Mouse (Mus musculus) spleen, adult 2 months (tissue): ENCODE measurements at regions not wholly inside any gene's neighbourhood (a gene's known extent, or its start where the extent isn't known, plus 50 kb on each side); places are given as distances from the start of the nearest gene placed in this dataset.

ENCODE experiments used
- DNase-seq, 2 experiments: peaks; one replicate each; pipeline versions ENCODE4 v3.0.0 to v3.0.0-alpha.2; 2012 to 2021; ENCODE audit warnings: low spot score in 2 of 2, low read depth in 1 of 2
- H3K27ac ChIP-seq: fragments of 200-500 bp; 2 replicates; pipeline ENCODE4 v1.5.1; 2012; ENCODE audit warnings: low read length, inconsistent platforms; ENCODE audit not compliant: insufficient read depth
- H3K27me3 ChIP-seq: fragments of 200-500 bp; 2 replicates; pipeline ENCODE4 v1.6.1; 2012; ENCODE audit warnings: mild to moderate bottlenecking, moderate library complexity, low read length, inconsistent platforms; ENCODE audit not compliant: control insufficient read depth, insufficient read depth
- H3K36me3 ChIP-seq: fragments of 200-500 bp; 2 replicates; pipeline ENCODE4 v1.6.1; 2012; ENCODE audit warnings: mild to moderate bottlenecking, low read length, inconsistent platforms; ENCODE audit not compliant: control insufficient read depth, insufficient read depth
- H3K4me1 ChIP-seq: fragments of 200-500 bp; 2 replicates; pipeline ENCODE4 v1.6.1; 2011; ENCODE audit warnings: inconsistent platforms; ENCODE audit not compliant: control insufficient read depth, insufficient read depth, insufficient read length
- H3K4me3 ChIP-seq: fragments of 200-500 bp; 2 replicates; pipeline ENCODE4 v1.5.1; 2011; ENCODE audit warnings: mild to moderate bottlenecking, inconsistent platforms; ENCODE audit not compliant: insufficient read depth, insufficient read length; ENCODE audit errors: extremely low read depth
- CTCF ChIP-seq: fragments of 200-500 bp; IDR thresholded peaks from 2 replicates; pipeline ENCODE4 v1.5.1; 2011; ENCODE audit warnings: mild to moderate bottlenecking, inconsistent platforms; ENCODE audit not compliant: insufficient read depth, insufficient read length, insufficient replicate concordance; ENCODE audit errors: extremely low read depth
- POLR2A ChIP-seq: fragments of 200-500 bp; IDR thresholded peaks from 2 replicates; pipeline ENCODE4 v1.6.1; 2011; ENCODE audit warnings: low read depth, low read length, inconsistent platforms
- WGBS: fragments of 180-500 bp; shearing (Covaris S2); methylation state at CpG from one replicate; pipeline ENCODE4 v1.1.7; 2018; 5-methylcytosine and 5-hydroxymethylcytosine counted together

DNA sequence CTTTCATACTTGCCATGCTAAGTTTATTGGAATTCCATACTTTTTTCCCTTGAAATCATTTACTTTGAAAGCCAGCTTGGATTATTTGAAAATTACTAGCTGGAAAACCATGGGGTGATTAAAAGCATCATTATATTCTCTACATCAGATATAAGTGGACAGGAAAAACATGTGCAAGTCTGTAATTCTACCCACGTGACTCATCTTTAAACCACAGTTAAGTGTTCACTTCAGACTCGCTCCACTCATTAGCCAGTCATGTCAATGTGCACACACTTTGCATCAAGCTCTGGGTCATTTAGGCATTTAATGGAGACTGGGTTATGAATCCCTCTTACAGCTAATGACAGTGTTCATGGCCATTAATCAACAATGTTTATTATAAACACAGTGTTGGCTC lies 385.4 kb upstream of the Cd180 start:
- Histone ChIP-seq H3K4me1 (0 out of 2 replicates have a peak, but pooled peaks cover 4% of the 10 kb centered on the region), H3K27me3 (no peaks in the 10 kb centered on the region), H3K36me3 (no peaks in the 10 kb centered on the region), H3K27ac (no peak overlapping the region), H3K4me3 (no peak overlapping the region)
- 86% methylated on average over 2 of the region's 2 CpGs for WGBS
- no peak for TF ChIP-seq CTCF
- no peak for TF ChIP-seq POLR2A
- DNase-seq, result no peak

DNA sequence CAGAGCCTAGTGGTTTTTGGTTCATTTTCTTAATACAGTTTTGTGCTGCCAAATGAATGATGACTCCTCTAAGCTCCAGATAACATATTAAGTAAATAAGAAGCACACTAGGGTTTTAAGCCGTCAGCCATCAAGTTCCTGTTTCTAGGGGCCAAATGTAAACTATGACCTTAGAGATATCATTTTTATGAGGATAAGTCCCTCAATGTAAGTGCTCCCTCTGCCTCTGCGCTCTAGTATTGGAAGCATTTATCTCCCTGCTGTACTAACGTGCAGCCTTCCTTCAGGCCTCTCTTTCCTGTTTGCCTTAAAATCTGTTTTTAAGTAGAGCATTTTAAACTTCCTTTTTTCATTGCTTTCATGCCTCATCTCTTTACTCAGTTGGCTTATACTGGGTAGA lies 381.3 kb upstream of the Cd180 start:
- 23% methylated on average over 3 of the region's 3 CpGs for WGBS
- no peak for DNase-seq
- no peak overlapping the region for H3K4me3 ChIP-seq
- H3K36me3 ChIP-seq, result no peaks in the 10 kb centered on the region; the same call in 1 of the 2 replicates
- 0 out of 2 replicates have a peak, but pooled peaks cover 4% of the 10 kb centered on the region for H3K4me1 ChIP-seq
- TF ChIP-seq CTCF (no peak), POLR2A (no peak)
- H3K27ac ChIP-seq, result no peak overlapping the region
- H3K27me3 ChIP-seq, result no peaks in the 10 kb centered on the region

DNA sequence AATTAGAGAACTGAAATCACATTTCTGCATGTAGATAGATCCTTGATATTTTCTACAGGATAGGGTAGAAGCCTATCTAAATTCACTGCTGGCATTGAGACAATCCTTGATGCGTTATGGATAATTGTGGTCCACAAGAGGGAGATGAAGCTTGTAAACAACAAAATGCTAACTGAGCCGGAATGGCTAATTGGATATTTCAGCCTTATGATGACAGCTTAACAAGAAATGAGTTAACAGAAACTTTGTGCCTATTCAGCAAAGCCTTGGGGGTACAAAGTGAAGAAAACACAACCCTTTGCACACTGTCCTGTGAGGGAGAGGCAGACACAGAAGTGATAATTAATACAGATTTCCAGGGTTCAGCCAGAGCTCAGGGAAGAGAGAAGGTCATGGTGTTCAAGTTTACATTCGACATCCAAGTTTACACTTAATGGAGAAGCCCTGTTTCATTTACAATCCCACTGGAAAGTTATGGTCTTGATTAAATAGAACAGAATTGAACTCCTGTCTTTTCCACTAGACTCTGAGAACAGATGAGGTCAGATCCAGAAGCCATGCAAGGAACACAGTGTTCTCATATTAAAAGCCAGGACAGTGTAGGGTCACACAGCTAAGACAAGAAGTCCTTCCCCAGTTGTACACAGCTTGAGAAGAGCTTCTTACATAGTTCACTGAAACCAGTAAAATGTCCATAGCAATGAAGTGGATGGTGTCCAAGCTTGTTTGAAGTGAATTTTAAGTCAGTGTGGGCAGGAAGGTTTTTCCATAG lies 377.3 kb upstream of the Cd180 start:
- WGBS, result 91% methylated on average over 3 of the region's 3 CpGs
- no peak for TF ChIP-seq CTCF
- TF ChIP-seq POLR2A, result no peak

DNA sequence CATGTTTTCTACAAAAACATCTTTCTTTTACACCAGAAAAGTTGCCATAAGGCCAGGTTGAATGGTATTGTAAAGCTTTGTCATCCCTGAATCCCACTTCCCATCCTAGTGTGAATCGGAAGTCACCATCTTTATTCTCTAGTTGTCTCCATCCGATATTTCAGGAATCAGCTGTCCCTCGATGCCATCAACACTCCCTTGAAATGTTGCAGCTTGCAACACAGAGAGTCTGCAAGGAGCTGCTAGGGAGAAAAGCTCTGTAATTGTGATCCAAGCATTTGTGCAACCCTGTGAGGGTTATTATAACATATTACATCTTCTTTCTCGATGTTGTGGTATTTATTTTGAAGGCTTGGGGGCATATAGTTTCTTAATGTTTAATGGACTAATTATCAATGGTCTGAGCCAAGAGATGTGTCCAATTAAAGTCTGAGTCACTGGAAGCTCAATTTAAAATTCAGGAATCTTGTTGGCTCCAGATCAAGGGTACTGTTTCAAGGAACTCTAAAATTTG lies 374.4 kb upstream of the Cd180 start:
- Histone ChIP-seq H3K36me3 (no peaks in the 10 kb centered on the region; the same call in 1 of the 2 replicates), H3K27me3 (no peaks in the 10 kb centered on the region), H3K27ac (no peak overlapping the region), H3K4me3 (no peak overlapping the region), H3K4me1 (no peaks in the 10 kb centered on the region)
- WGBS, result 83% methylated on average over 4 of the region's 4 CpGs
- DNase-seq, result no peak
- TF ChIP-seq POLR2A (no peak), CTCF (no peak)

More for the DNA sequence above, 377.3 kb upstream of the Cd180 start:
- no peak overlapping the region for H3K27ac ChIP-seq
- no peaks in the 10 kb centered on the region; the same call in 1 of the 2 replicates for H3K36me3 ChIP-seq
- H3K4me3 ChIP-seq, result no peak overlapping the region
- DNase-seq, result no peak
- no peaks in the 10 kb centered on the region for H3K27me3 ChIP-seq
- H3K4me1 ChIP-seq, result 0 out of 2 replicates have a peak, but pooled peaks cover 4% of the 10 kb centered on the region

DNA sequence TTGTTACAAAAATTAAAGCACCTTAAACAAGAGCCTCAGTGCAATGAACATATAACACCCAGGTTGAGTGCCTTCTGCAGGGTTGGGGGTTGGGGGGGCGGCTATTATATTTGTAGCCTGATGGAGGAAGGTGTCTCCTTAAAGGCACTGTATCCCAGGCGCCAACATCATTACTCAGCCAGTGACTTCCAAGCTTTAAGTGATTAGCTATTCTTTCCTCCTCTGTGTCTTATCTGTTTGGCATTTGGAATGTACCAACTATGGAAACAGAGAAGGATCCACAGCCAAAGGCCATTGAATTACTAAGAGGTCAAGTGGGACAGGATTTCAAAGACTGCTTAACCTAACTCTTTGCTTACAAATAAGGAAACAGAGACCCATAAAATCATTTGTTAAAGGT lies 373.9 kb upstream of the Cd180 start:
- Histone ChIP-seq H3K27me3 (no peaks in the 10 kb centered on the region), H3K36me3 (no peaks in the 10 kb centered on the region; the same call in 1 of the 2 replicates), H3K4me1 (no peaks in the 10 kb centered on the region), H3K27ac (no peak overlapping the region), H3K4me3 (no peak overlapping the region)
- TF ChIP-seq POLR2A (no peak), CTCF (no peak)
- DNase-seq, result no peak
- 94% methylated on average over 2 of the region's 2 CpGs for WGBS

DNA sequence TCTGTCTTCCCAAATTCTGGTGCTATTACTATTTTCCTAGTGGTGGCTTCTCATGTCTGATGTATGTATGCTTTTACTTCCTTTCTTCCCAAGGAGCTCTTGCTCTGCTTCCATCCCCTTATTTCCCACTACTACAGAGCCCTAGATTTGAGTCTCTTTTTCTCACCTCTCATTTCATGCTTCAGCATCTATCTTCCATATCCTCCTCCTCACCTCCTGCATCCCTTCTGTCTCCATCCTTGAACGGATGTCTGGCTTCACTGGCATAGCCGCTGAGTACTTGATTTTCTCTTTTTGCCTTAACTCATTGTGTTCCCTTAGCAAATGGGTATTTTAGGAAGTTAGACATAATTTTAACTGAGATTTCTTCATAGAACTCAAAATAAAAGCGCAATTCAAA lies 369.5 kb upstream of the Cd180 start:
- Histone ChIP-seq H3K27me3 (no peaks in the 10 kb centered on the region), H3K27ac (no peak overlapping the region), H3K4me1 (no peaks in the 10 kb centered on the region), H3K4me3 (no peak overlapping the region), H3K36me3 (no peaks in the 10 kb centered on the region)
- no peak for TF ChIP-seq POLR2A
- no peak for TF ChIP-seq CTCF
- WGBS, result 90% methylated on average over 3 of the region's 3 CpGs
- no peak for DNase-seq

DNA sequence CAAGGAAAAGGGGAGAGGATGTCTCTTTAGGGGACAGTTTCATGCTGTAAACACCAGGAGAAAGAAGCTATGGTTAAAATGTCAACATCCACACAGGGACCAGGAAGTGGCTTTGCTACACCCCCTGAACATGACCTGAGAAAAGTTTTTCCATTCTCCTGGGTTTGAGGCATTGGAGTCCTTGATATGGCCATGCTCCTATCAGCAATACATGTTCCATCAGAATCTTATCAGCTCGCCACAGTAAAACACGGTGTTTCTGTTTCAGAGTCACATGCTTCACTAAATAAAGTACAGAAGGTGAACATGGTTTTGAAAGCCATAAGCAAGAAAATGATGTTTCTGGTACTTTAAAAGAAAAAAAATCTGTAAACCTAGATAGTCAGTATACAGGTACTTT lies 367.4 kb upstream of the Cd180 start:
- H3K4me1 ChIP-seq, result no peaks in the 10 kb centered on the region
- no peak for DNase-seq
- no peak overlapping the region for H3K27ac ChIP-seq
- WGBS, result 77% methylated on average over 2 of the region's 2 CpGs
- no peak for TF ChIP-seq CTCF
- no peak for TF ChIP-seq POLR2A
- H3K27me3 ChIP-seq, result no peaks in the 10 kb centered on the region
- no peak overlapping the region for H3K4me3 ChIP-seq
- H3K36me3 ChIP-seq, result no peaks in the 10 kb centered on the region
